Mouse (Mus musculus): ENCODE results near the gene Dclre1b.

Gene Dclre1b

GRCm38 (mm10) chr3:103773508-103773907 is 35.7 kb downstream of the Dclre1b start:
- no peak for DNase-seq (ENCODE audit: low spot score in 2 of 2)

- DNase-seq (ENCODE audit: low spot score in 2 of 2), result no peak
These were observed 36.4 kb downstream of the Dclre1b start for GRCm38 (mm10) chr3:103772846-103773245.

GRCm38 (mm10) chr3:103771531-103772130 is 37.6 kb downstream of the Dclre1b start:
- no peak for DNase-seq (ENCODE audit: low spot score in 2 of 2)

- DNase-seq (ENCODE audit: low spot score in 2 of 2), result no peak
These were observed 42.5 kb downstream of the Dclre1b start for GRCm38 (mm10) chr3:103766789-103767188.

GRCm38 (mm10) chr3:103759261-103759970 is 49.8 kb downstream of the Dclre1b start:
- no peak for DNase-seq (ENCODE audit: low spot score in 2 of 2)

- DNase-seq (ENCODE audit: low spot score in 2 of 2), result no peak
These were observed 50.8 kb downstream of the Dclre1b start for GRCm38 (mm10) chr3:103758456-103758855.

- DNase-seq (ENCODE audit: low spot score in 2 of 2), result no peak
These were observed 52.3 kb downstream of the Dclre1b start for GRCm38 (mm10) chr3:103756920-103757319.

- no peak for DNase-seq (ENCODE audit: low spot score in 2 of 2)
These were observed 53.9 kb downstream of the Dclre1b start for GRCm38 (mm10) chr3:103755351-103755750.

GRCm38 (mm10) chr3:103751558-103751957 is 57.7 kb downstream of the Dclre1b start:
- no peak for DNase-seq (ENCODE audit: low spot score in 2 of 2)

Measured in thymus, postnatal 10 days (tissue).